Mouse (Mus musculus) adrenal gland (tissue): ENCODE measurements around the gene Unk.
"Not testable (repeated sequence)": the region's sequence is repeated elsewhere in the genome, so short reads cannot be mapped to it uniquely, and the experiment has no call there.

Experiments
- intact Hi-C: fragments of 180-260 bp; cut with DNase I; formaldehyde crosslinking; loops from one replicate; pipeline ENCODE4 v1.15.1; 2025

Unk gene

GRCm38 (mm10) chr11:116009661-116010060 lies 20.5 kb upstream of the Unk start:
- intact Hi-C loops, result no loop called here

GRCm38 (mm10) chr11:116010146-116010545 lies 20.0 kb upstream of the Unk start:
- intact Hi-C loops, result no loop called here

- intact Hi-C loops, result no loop called here
Measured at GRCm38 (mm10) chr11:116010948-116011347, 19.2 kb upstream of the Unk start.

GRCm38 (mm10) chr11:116011529-116012261 lies 18.4 kb upstream of the Unk start:
- intact Hi-C loops, result no loop called here

GRCm38 (mm10) chr11:116012262-116012947 lies 17.7 kb upstream of the Unk start, which contains the start of gene Galk1:
Galk1 (minus strand) TSS chr11:116012719.
- intact Hi-C loops, result no loop called here

GRCm38 (mm10) chr11:116014821-116015220 lies 15.3 kb upstream of the Unk start:
- intact Hi-C loops, result no loop called here

- intact Hi-C loops, result no loop called here
Measured at GRCm38 (mm10) chr11:116018106-116018505, 12.0 kb upstream of the Unk start.

GRCm38 (mm10) chr11:116018867-116019266 lies 11.3 kb upstream of the Unk start:
- intact Hi-C loops, result not testable (repeated sequence)

- intact Hi-C loops, result no loop called here
Measured at GRCm38 (mm10) chr11:116019360-116019791, 10.7 kb upstream of the Unk start.

- intact Hi-C loops, result no loop called here
Measured at GRCm38 (mm10) chr11:116019976-116020411, 10.1 kb upstream of the Unk start.

- intact Hi-C loops, result no loop called here
Measured at GRCm38 (mm10) chr11:116020519-116020922, 9.6 kb upstream of the Unk start.

- intact Hi-C loops, result no loop called here
Measured at GRCm38 (mm10) chr11:116021328-116022220, 8.5 kb upstream of the Unk start.

GRCm38 (mm10) chr11:116022256-116022780 lies 7.8 kb upstream of the Unk start:
- intact Hi-C loops, result no loop called here

GRCm38 (mm10) chr11:116023074-116023770 lies 6.9 kb upstream of the Unk start:
- intact Hi-C loops, result not testable (repeated sequence)

GRCm38 (mm10) chr11:116023771-116024355 lies 6.3 kb upstream of the Unk start:
- intact Hi-C loops, result no loop called here

GRCm38 (mm10) chr11:116024356-116024808 lies 5.7 kb upstream of the Unk start:
- intact Hi-C loops, result no loop called here

GRCm38 (mm10) chr11:116025056-116025845 lies 4.9 kb upstream of the Unk start:
- intact Hi-C loops, result no loop called here

GRCm38 (mm10) chr11:116027756-116028155 lies 2.4 kb upstream of the Unk start, which contains the start of gene H3f3b:
H3f3b (minus strand) TSS chr11:116027962.
- intact Hi-C loops, result no loop called here

- intact Hi-C loops, result no loop called here
Measured at GRCm38 (mm10) chr11:116028177-116028865, 1.8 kb upstream of the Unk start.
